Mouse (Mus musculus) intestine, postnatal 0 days (tissue): ENCODE results near the gene 1700017B05Rik. TPM values are rescaled to one million over a fixed set of nuclear protein-coding genes. Genes with fewer than 3 reads are reported as not detected.

Experiments
- ATAC-seq: fragments of 200-750 bp; cut with Nextera tagmentation; 2 replicates; pipeline ENCODE4 v1.8.0; 2017; ENCODE audit warnings: mild to moderate bottlenecking, moderate TSS enrichment, moderate library complexity
- H3K27ac ChIP-seq: fragments of 300-500 bp; sonication (generic); 2 replicates; pipeline ENCODE4 v1.5.1; 2014; ENCODE audit warnings: mild to moderate bottlenecking, low read depth, low read length, moderate library complexity
- H3K27me3 ChIP-seq: fragments of 300-500 bp; sonication (generic); replicated peaks from 2 replicates; pipeline ENCODE4 v1.6.1; 2014; ENCODE audit warnings: low read length, mixed read lengths; ENCODE audit not compliant: control insufficient read depth, insufficient read depth
- H3K36me3 ChIP-seq: fragments of 300-500 bp; sonication (generic); 2 replicates; pipeline ENCODE4 v1.6.1; 2014; ENCODE audit warnings: mild to moderate bottlenecking, moderate library complexity; ENCODE audit not compliant: control insufficient read depth, insufficient read depth
- H3K4me1 ChIP-seq: fragments of 300-500 bp; sonication (generic); replicated peaks from 2 replicates; pipeline ENCODE4 v1.6.1; 2014; ENCODE audit warnings: antibody characterized with exemption, low read length, mixed read lengths; ENCODE audit not compliant: control insufficient read depth, insufficient read depth
- H3K4me2 ChIP-seq: fragments of 300-500 bp; sonication (generic); replicated peaks from 2 replicates; pipeline ENCODE4 v1.6.1; 2014; ENCODE audit warnings: low read depth, mild to moderate bottlenecking, moderate library complexity
- H3K4me3 ChIP-seq: fragments of 300-500 bp; sonication (generic); 2 replicates; pipeline ENCODE4 v1.5.1; 2014; ENCODE audit warnings: low read depth, low read length
- H3K9ac ChIP-seq: fragments of 300-500 bp; sonication (generic); 2 replicates; pipeline ENCODE4 v1.6.1; 2014; ENCODE audit warnings: mild to moderate bottlenecking, low read depth, low read length
- H3K9me3 ChIP-seq: fragments of 300-500 bp; sonication (generic); 2 replicates; pipeline ENCODE4 v1.6.1; 2016; ENCODE audit warnings: mixed run types; ENCODE audit not compliant: control insufficient read depth
- CTCF ChIP-seq: sonication (generic); IDR thresholded peaks from 2 replicates; pipeline ENCODE4 v1.5.1; 2016; ENCODE audit warnings: low read depth, mild to moderate bottlenecking, control low read depth, antibody characterized with exemption, moderate library complexity
- WGBS: fragments of 180-500 bp; shearing (Covaris S2); extraction: QIAGEN DNeasy Blood & Tissue Kit; methylation state at CpG from one replicate; pipeline ENCODE4 v1.1.7; 2014; 5-methylcytosine and 5-hydroxymethylcytosine counted together
- polyA plus RNA-seq: library from polyadenylated mRNA; unstranded; fragments of >200 nt; fragmentation: Nextera tagmentation; extraction: Ambion mirVana; gene quantifications from 2 replicates; pipeline ENCODE4 v1.2.1, GENCODE M21; 2015

Gene 1700017B05Rik
- polyA plus RNA-seq, 1 experiment from 2014 or later: 12.8 TPM

GRCm38 (mm10) chr9:57276311-57276710 lies 13.9 kb upstream of the 1700017B05Rik start:
- no peaks in the 10 kb centered on the region for H3K4me1 ChIP-seq
- no peaks in the 10 kb centered on the region for H3K9me3 ChIP-seq
- no peaks in the 10 kb centered on the region for H3K36me3 ChIP-seq
- H3K27me3 ChIP-seq: no peaks in the 10 kb centered on the region
- H3K9ac ChIP-seq: no peak overlapping the region
- ATAC-seq: no peak
- no peak overlapping the region for H3K4me2 ChIP-seq
- no peak for TF ChIP-seq CTCF
- H3K4me3 ChIP-seq: no peak overlapping the region
- H3K27ac ChIP-seq: no peak overlapping the region

- Histone ChIP-seq H3K27ac (no peak overlapping the region), H3K9ac (no peak overlapping the region)
Observed at GRCm38 (mm10) chr9:57273805-57274494, 11.5 kb upstream of the 1700017B05Rik start.

GRCm38 (mm10) chr9:57272902-57273804 lies 10.7 kb upstream of the 1700017B05Rik start:
- ATAC-seq: no peak
- Histone ChIP-seq H3K4me2 (no peak overlapping the region), H3K9ac (no peak overlapping the region), H3K4me3 (no peak overlapping the region), H3K27me3 (no peaks in the 10 kb centered on the region), H3K4me1 (no peaks in the 10 kb centered on the region), H3K9me3 (no peaks in the 10 kb centered on the region), H3K36me3 (no peaks in the 10 kb centered on the region), H3K27ac (no peak overlapping the region)
- 71% methylated on average over 8 of the region's 8 CpGs for WGBS
- no peak for TF ChIP-seq CTCF

More at GRCm38 (mm10) chr9:57273805-57274494, 11.5 kb upstream of the 1700017B05Rik start:
- 41% methylated on average over 6 of the region's 6 CpGs for WGBS
- no peaks in the 10 kb centered on the region for H3K9me3 ChIP-seq
- no peak for TF ChIP-seq CTCF
- H3K4me2 ChIP-seq: no peak overlapping the region
- H3K36me3 ChIP-seq: no peaks in the 10 kb centered on the region
- no peak for ATAC-seq
- no peaks in the 10 kb centered on the region for H3K27me3 ChIP-seq
- no peaks in the 10 kb centered on the region for H3K4me1 ChIP-seq
- no peak overlapping the region for H3K4me3 ChIP-seq

GRCm38 (mm10) chr9:57271837-57272562 lies 9.6 kb upstream of the 1700017B05Rik start:
- Histone ChIP-seq H3K9me3 (no peaks in the 10 kb centered on the region), H3K36me3 (no peaks in the 10 kb centered on the region), H3K27ac (no peak overlapping the region), H3K4me2 (no peak overlapping the region), H3K4me3 (no peak overlapping the region), H3K9ac (no peak overlapping the region), H3K4me1 (no peaks in the 10 kb centered on the region), H3K27me3 (no peaks in the 10 kb centered on the region)
- ATAC-seq: no peak
- no peak for TF ChIP-seq CTCF
- 72% methylated on average over 9 of the region's 9 CpGs for WGBS

GRCm38 (mm10) chr9:57271081-57271480 lies 8.7 kb upstream of the 1700017B05Rik start:
- no peaks in the 10 kb centered on the region for H3K4me1 ChIP-seq
- no peak overlapping the region for H3K4me2 ChIP-seq
- H3K36me3 ChIP-seq: no peaks in the 10 kb centered on the region
- H3K27me3 ChIP-seq: no peaks in the 10 kb centered on the region
- no peak overlapping the region for H3K27ac ChIP-seq
- no peak overlapping the region for H3K9ac ChIP-seq
- H3K9me3 ChIP-seq: no peaks in the 10 kb centered on the region
- no peak for ATAC-seq
- no peak for TF ChIP-seq CTCF
- 73% methylated on average over 1 of the region's 1 CpGs for WGBS
- H3K4me3 ChIP-seq: no peak overlapping the region

GRCm38 (mm10) chr9:57270399-57270798 lies 8.0 kb upstream of the 1700017B05Rik start:
- no peaks in the 10 kb centered on the region for H3K27me3 ChIP-seq
- H3K4me2 ChIP-seq: no peak overlapping the region
- no peak overlapping the region for H3K9ac ChIP-seq
- H3K27ac ChIP-seq: no peak overlapping the region
- no peak overlapping the region for H3K4me3 ChIP-seq
- no peaks in the 10 kb centered on the region for H3K9me3 ChIP-seq
- ATAC-seq: no peak
- H3K36me3 ChIP-seq: no peaks in the 10 kb centered on the region
- no peaks in the 10 kb centered on the region for H3K4me1 ChIP-seq
- WGBS: 43% methylated on average over 8 of the region's 8 CpGs
- no peak for TF ChIP-seq CTCF
